Mouse (Mus musculus) heart, embryonic 14.5 days (tissue): ENCODE data around the gene Zfr. TPM values are rescaled to one million over a fixed set of nuclear protein-coding genes. Genes with fewer than 3 reads are reported as not detected.

ENCODE experiments used
- ATAC-seq: fragments of 200-750 bp; cut with Nextera tagmentation; 2 replicates; pipeline ENCODE4 v1.8.0; 2017; ENCODE audit warnings: low read depth, moderate TSS enrichment; ENCODE audit not compliant: insufficient number of reproducible peaks, insufficient read depth, low FRiP score
- H3K27ac ChIP-seq, 2 experiments: fragments of 200-500 bp in 1 of 2; fragments of 300-500 bp in 1 of 2; sonication (generic) in 1 of 2; replicated peaks in 1 of 2; 2 replicates each; pipeline ENCODE4 v1.5.1; 2012 to 2014; ENCODE audit warnings: low read depth in 2 of 2, low read length in 2 of 2, control low read depth in 1 of 2, mild to moderate bottlenecking in 1 of 2, mixed read lengths in 1 of 2; ENCODE audit not compliant: control insufficient read depth in 1 of 2, insufficient read depth in 1 of 2
- H3K27me3 ChIP-seq: fragments of 300-500 bp; sonication (generic); 2 replicates; pipeline ENCODE4 v1.6.1; 2014; ENCODE audit warnings: mild to moderate bottlenecking, low read length, control low read depth; ENCODE audit not compliant: control insufficient read depth, insufficient read depth
- H3K36me3 ChIP-seq: fragments of 300-500 bp; sonication (generic); 2 replicates; pipeline ENCODE4 v1.6.1; 2014; ENCODE audit warnings: mild to moderate bottlenecking, control low read depth, low read length, mixed read lengths; ENCODE audit not compliant: control insufficient read depth, insufficient read depth
- H3K4me1 ChIP-seq, 2 experiments: fragments of 200-500 bp in 1 of 2; fragments of 300-500 bp in 1 of 2; sonication (generic) in 1 of 2; 2 replicates each; pipeline ENCODE4 v1.6.1; 2012 to 2014; ENCODE audit warnings: low read length in 2 of 2, control low read depth in 1 of 2, mixed read lengths in 1 of 2; ENCODE audit not compliant: control insufficient read depth in 2 of 2, insufficient read depth in 2 of 2
- H3K4me2 ChIP-seq: fragments of 300-500 bp; sonication (generic); 2 replicates; pipeline ENCODE4 v1.6.1; 2014; ENCODE audit warnings: mild to moderate bottlenecking, low read length
- H3K4me3 ChIP-seq, 2 experiments: fragments of 200-500 bp in 1 of 2; fragments of 300-500 bp in 1 of 2; sonication (generic) in 1 of 2; 2 replicates each; pipeline ENCODE4 v1.5.1; 2012 to 2014; ENCODE audit warnings: low read length in 2 of 2, mild to moderate bottlenecking in 2 of 2, control low read depth in 1 of 2, low read depth in 1 of 2, moderate library complexity in 1 of 2; ENCODE audit not compliant: control insufficient read depth in 1 of 2, insufficient read depth in 1 of 2
- H3K9ac ChIP-seq: fragments of 300-500 bp; sonication (generic); 2 replicates; pipeline ENCODE4 v1.6.1; 2014; ENCODE audit warnings: mild to moderate bottlenecking, low read length
- H3K9me3 ChIP-seq: fragments of 300-500 bp; sonication (generic); 2 replicates; pipeline ENCODE4 v1.6.1; 2016; ENCODE audit warnings: low read length, control low read depth; ENCODE audit not compliant: control insufficient read depth
- WGBS: fragments of 180-500 bp; shearing (Covaris S2); extraction: QIAGEN DNeasy Blood & Tissue Kit; methylation state at CpG from one replicate; pipeline ENCODE4 v1.1.7; 2014; 5-methylcytosine and 5-hydroxymethylcytosine counted together
- polyA plus RNA-seq: library from polyadenylated mRNA; unstranded; fragments of >200 nt; fragmentation: Nextera tagmentation; extraction: Ambion mirVana; gene quantifications from 2 replicates; pipeline ENCODE4 v1.2.1, GENCODE M21; 2014

Zfr gene
- polyA plus RNA-seq, 1 experiment from 2014 or later, result 142 TPM

- 76% methylated on average over 4 of the region's 4 CpGs for WGBS
- H3K9ac ChIP-seq, result no peak overlapping the region
- H3K27me3 ChIP-seq, result no peaks in the 10 kb centered on the region
- no peaks in the 10 kb centered on the region for H3K9me3 ChIP-seq
- no peak overlapping the region; a peak in 1 of 4 replicates for H3K27ac ChIP-seq
- ATAC-seq, result no peak
- H3K4me1 ChIP-seq, result peaks cover 4 to 8% of the 10 kb centered on the region in 2 experiments; a peak in 1 of 4 replicates
- no peak overlapping the region for H3K4me3 ChIP-seq
- no peaks in the 10 kb centered on the region for H3K36me3 ChIP-seq
- H3K4me2 ChIP-seq, result no peak overlapping the region
Measured at GRCm38 (mm10) chr15:12084859-12085258, 32.8 kb upstream of the Zfr start.

DNA sequence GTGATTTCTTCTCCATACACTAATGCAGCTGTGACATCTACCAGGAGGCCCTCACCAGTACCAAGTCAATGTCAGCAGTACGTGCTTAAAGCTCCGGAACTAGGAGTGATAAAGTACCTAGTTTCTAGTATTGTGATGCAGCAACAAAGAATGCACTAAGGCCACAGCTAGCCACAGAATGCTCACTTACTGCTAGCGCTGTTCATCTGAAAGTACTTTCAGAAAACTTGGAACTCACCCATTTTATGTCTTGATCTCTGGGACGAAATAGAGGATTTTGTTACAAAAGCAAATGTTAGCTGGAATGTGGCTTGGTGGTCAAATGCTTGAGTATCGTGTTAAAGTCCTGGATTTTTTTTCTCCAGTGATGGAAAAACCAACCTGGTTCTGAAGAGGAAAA is 30.0 kb upstream of the Zfr start:
- Histone ChIP-seq H3K4me3 (no peak overlapping the region), H3K27ac (no peak overlapping the region), H3K4me1 (peaks cover 4 to 8% of the 10 kb centered on the region in 2 experiments; a peak in 1 of 4 replicates), H3K9ac (no peak overlapping the region), H3K36me3 (no peaks in the 10 kb centered on the region), H3K4me2 (no peak overlapping the region), H3K27me3 (no peaks in the 10 kb centered on the region), H3K9me3 (no peaks in the 10 kb centered on the region)
- no peak for ATAC-seq
- 60% methylated on average over 5 of the region's 5 CpGs for WGBS

- no peaks in the 10 kb centered on the region for H3K9me3 ChIP-seq
- WGBS, result 78% methylated on average over 10 of the region's 10 CpGs
Measured at GRCm38 (mm10) chr15:12088091-12088490, 29.5 kb upstream of the Zfr start.

GRCm38 (mm10) chr15:12090087-12090486 is 27.5 kb upstream of the Zfr start:
- ATAC-seq, result no peak
- no peak overlapping the region for H3K27ac ChIP-seq
- no peaks in the 10 kb centered on the region for H3K36me3 ChIP-seq
- no peaks in the 10 kb centered on the region for H3K27me3 ChIP-seq
- no peaks in the 10 kb centered on the region for H3K4me1 ChIP-seq
- no peak overlapping the region for H3K4me3 ChIP-seq
- WGBS, result 67% methylated on average over 7 of the region's 7 CpGs
- no peak overlapping the region for H3K9ac ChIP-seq
- no peak overlapping the region for H3K4me2 ChIP-seq
- H3K9me3 ChIP-seq, result no peaks in the 10 kb centered on the region

More at GRCm38 (mm10) chr15:12088091-12088490, 29.5 kb upstream of the Zfr start:
- H3K4me1 ChIP-seq, result peaks cover 4 to 8% of the 10 kb centered on the region in 2 experiments; a peak in 1 of 4 replicates
- no peak for ATAC-seq
- H3K27ac ChIP-seq, result no peak overlapping the region
- H3K4me3 ChIP-seq, result no peak overlapping the region
- no peaks in the 10 kb centered on the region for H3K27me3 ChIP-seq
- H3K4me2 ChIP-seq, result no peak overlapping the region
- no peak overlapping the region for H3K9ac ChIP-seq
- no peaks in the 10 kb centered on the region for H3K36me3 ChIP-seq

- H3K36me3 ChIP-seq, result no peaks in the 10 kb centered on the region
- no peaks in the 10 kb centered on the region for H3K4me1 ChIP-seq
- H3K9me3 ChIP-seq, result no peaks in the 10 kb centered on the region
- H3K4me2 ChIP-seq, result no peak overlapping the region
- no peak for ATAC-seq
- WGBS, result 88% methylated on average over 9 of the region's 9 CpGs
- no peak overlapping the region for H3K9ac ChIP-seq
- H3K27ac ChIP-seq, result no peak overlapping the region
- H3K4me3 ChIP-seq, result no peak overlapping the region
- H3K27me3 ChIP-seq, result no peaks in the 10 kb centered on the region
Measured at GRCm38 (mm10) chr15:12090981-12091669, 26.5 kb upstream of the Zfr start.

- no peaks in the 10 kb centered on the region for H3K4me1 ChIP-seq
- H3K9me3 ChIP-seq, result no peaks in the 10 kb centered on the region
- no peak for ATAC-seq
- H3K9ac ChIP-seq, result no peak overlapping the region
- H3K27me3 ChIP-seq, result no peaks in the 10 kb centered on the region
- no peak overlapping the region for H3K4me2 ChIP-seq
- H3K4me3 ChIP-seq, result no peak overlapping the region
- WGBS, result 56% methylated on average over 10 of the region's 10 CpGs
- H3K36me3 ChIP-seq, result no peaks in the 10 kb centered on the region
- no peak overlapping the region for H3K27ac ChIP-seq
Measured at GRCm38 (mm10) chr15:12091781-12092458, 25.7 kb upstream of the Zfr start.

DNA sequence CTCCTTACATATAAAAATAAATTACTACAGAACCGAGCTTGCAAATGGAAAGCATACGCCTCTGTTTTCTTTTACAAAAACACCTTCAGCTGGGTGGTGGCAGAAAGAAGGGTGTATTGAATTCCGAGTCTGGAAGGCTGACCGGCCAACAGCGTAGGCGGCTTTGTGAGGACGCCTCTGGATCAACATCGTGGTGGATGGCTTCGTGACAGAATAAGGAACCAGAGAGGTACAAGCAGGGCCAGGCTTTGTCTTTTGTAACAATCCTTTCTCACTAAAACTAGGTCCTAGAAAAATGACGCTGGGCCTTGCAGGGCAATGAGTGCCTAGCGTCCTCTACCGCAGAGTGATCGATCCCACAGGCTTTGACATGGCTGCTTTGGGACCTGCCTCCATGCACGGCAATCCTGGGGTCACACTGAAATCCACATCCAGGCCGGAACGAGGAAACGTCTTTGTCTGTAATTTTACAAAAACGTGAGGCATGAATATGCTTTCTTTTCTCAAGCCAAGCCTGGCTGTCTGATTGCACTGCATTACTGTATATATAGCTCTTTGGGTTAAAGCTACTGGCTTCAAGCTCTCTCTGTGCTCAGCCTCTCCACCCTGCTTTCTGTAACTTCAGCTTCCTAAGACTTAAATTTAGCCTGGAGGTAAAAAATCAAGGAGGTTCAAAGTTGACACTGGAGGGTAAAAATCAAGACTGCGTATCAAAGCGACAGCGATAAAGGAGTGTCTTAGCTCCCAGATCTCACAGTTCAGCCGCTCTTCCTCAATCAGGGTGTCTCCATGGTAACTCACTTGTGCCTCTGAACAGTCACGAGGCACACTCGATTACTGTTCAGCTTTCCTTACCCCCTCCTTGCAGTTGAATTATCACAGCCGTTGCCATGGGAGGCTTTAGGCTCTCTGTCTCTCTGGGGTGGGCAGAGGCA is 24.3 kb upstream of the Zfr start:
- H3K9ac ChIP-seq, result no peak overlapping the region
- WGBS, result 81% methylated on average over 25 of the region's 25 CpGs
- H3K4me2 ChIP-seq, result no peak overlapping the region
- H3K9me3 ChIP-seq, result peaks cover 6% of the 10 kb centered on the region
- no peaks in the 10 kb centered on the region for H3K27me3 ChIP-seq
- H3K36me3 ChIP-seq, result no peaks in the 10 kb centered on the region
- H3K27ac ChIP-seq, result no peak overlapping the region
- H3K4me3 ChIP-seq, result no peak overlapping the region
- H3K4me1 ChIP-seq, result no peaks in the 10 kb centered on the region
- ATAC-seq, result no peak
